Mouse (Mus musculus): ENCODE measurements around the gene Gm10188. TPM values are rescaled to one million over a fixed set of nuclear protein-coding genes. Genes with fewer than 3 reads are reported as not detected.

Gm10188 gene
- polyA plus RNA-seq, 1 experiment: not detected

DNA sequence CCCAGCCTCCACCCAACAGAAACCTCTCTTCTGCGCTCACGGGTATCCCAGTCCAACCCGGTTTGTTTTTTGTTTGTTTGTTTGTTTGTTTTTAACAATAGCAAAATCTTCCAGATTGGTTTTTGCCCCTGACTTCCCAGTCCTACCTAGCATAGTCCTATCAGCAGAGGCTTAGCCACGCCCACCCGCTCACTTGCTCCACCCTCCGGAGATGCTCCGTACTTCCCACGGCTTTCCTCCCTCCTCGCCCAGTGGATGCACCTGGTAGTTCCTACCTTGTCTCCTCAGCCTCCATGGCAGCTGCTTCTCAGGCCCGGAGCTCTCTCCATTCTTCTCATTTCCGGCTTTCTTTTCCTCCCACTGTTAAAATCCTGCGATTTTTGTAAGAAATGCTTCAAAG, 4.0 kb upstream of the Gm10188 start:
- TF ChIP-seq CTCF (IDR thresholded peaks at IDR 0.05; ENCODE audit: insufficient read depth, low read length) (peak; percentile 46; the same call in 1 of the 2 replicates), POLR2A (IDR thresholded peaks at IDR 0.05; ENCODE audit: borderline replicate concordance, extremely low read depth, low read depth, low read length) (no peak)
- DNase-seq: peak; percentile 34
- 27% methylated on average over 12 of the region's 12 CpGs for WGBS
- H3K4me3 ChIP-seq (replicated peaks; ENCODE audit: extremely low read depth, low read depth, low read length): no peak overlapping the region
- H3K4me1 ChIP-seq (ENCODE audit: control insufficient read depth, insufficient read depth, low read length): no peaks in the 10 kb centered on the region

DNA sequence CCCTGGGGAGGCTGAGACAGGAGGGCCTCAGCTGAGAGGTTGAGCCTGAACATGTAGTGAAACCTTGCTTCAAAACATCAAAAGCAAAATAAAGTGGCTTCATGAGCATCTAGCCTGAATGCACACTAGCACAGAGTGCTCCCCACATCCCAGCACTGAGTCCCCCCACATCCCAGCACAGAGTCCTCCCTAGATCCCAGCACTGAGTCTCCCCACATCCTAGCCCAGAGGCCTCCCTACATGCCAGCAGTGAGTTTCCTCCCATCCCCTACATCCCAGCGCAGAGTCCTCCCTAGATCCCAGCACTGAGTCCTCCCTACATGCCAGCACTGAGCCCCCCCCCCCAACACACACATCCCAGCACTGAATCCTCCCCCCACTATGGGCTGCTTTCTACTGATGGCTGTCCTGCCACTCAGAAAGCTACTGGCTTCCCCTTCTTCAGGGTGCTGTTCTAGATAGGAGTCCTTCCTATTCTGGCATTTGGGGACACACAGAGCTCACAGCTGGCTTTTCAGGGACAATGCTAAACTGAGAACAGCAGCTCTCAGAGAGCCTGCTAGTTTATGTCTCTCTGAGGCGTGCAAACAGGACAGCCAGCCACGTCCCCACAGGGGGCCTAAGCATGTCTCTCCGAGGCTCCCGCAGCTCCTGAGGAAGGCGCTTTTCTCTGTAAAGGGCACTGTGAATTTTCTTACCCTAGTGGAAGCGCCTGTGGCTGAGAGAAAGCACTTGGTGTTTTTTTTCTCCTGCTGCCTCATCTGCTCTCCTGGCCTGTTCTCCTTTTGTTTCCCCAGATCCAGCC, 2.1 kb upstream of the Gm10188 start:
- Histone ChIP-seq H3K4me1 (ENCODE audit: control insufficient read depth, insufficient read depth, low read length) (no peaks in the 10 kb centered on the region), H3K4me3 (replicated peaks; ENCODE audit: extremely low read depth, low read depth, low read length) (no peak overlapping the region)
- no peak for DNase-seq
- WGBS: 80% methylated on average over 7 of the region's 7 CpGs
- TF ChIP-seq POLR2A (IDR thresholded peaks at IDR 0.05; ENCODE audit: borderline replicate concordance, extremely low read depth, low read depth, low read length) (no peak), CTCF (IDR thresholded peaks at IDR 0.05; ENCODE audit: insufficient read depth, low read length) (no peak)

DNA sequence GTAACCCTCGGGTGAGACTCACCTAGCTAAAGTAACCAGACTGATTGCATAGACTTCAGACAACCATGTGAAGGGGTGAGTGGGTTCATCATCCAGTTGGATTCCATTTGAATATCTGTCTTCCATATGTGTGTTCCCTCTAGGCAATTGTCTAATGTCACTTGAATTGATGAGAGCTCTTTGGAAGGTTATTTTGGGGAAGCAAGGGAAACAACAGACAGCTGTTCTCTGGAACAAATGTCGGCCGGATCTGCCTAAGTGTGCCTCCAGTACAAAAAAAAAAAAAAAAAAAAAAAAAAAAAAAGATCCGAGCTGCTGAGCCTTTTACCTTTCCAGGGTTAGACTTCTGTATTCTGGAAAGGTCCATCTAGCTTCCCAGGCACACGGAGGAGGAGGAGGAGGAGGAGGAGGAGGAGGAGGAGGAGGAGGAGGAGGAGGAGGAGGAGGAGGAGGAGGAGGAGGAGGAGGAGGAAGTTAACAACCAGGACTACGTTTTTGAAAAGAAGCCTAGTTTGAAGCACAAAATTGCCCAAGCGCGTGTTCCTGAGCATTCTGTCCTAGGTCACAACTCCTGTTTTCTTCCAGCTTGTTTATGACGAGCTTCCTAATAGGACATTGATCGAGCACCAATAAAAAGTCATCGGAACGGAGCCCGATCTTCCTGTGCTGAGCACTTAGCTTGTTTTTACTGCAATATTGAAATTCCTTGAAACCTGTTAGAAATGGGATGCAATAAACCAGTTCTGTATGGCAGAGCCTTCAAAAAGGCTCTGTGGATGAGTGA, 3.1 kb downstream of the Gm10188 start:
- 67% methylated on average over 13 of the region's 13 CpGs for WGBS
- no peak for DNase-seq
- Histone ChIP-seq H3K4me1 (ENCODE audit: control insufficient read depth, insufficient read depth, low read length) (no peaks in the 10 kb centered on the region), H3K4me3 (replicated peaks; ENCODE audit: extremely low read depth, low read depth, low read length) (no peak overlapping the region)
- no peak for TF ChIP-seq POLR2A (IDR thresholded peaks at IDR 0.05; ENCODE audit: borderline replicate concordance, extremely low read depth, low read depth, low read length)
- no peak for TF ChIP-seq CTCF (IDR thresholded peaks at IDR 0.05; ENCODE audit: insufficient read depth, low read length)

DNA sequence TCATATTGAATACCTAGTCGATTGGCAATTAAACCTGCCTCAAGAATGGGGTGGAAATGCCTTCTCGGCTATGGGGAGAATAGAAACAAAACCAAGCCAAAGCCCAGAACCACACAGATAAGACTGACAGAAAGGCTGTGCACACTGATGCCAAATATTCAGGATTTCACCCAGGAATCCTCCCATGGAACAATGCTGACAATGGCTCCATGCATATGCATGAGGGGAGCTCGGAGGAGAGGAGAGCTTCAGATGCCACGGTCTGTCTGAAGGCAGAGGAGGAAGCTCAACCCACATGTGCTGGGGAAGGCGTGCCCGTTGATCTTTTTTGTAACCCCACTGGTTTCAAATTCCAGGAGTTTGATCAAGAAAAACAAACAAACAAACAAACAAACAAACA, 7.4 kb downstream of the Gm10188 start:
- H3K4me3 ChIP-seq (replicated peaks; ENCODE audit: extremely low read depth, low read depth, low read length): no peak overlapping the region
- H3K4me1 ChIP-seq (ENCODE audit: control insufficient read depth, insufficient read depth, low read length): no peaks in the 10 kb centered on the region
- TF ChIP-seq CTCF (IDR thresholded peaks at IDR 0.05; ENCODE audit: insufficient read depth, low read length): no peak
- TF ChIP-seq POLR2A (IDR thresholded peaks at IDR 0.05; ENCODE audit: borderline replicate concordance, extremely low read depth, low read depth, low read length): no peak
- no peak for DNase-seq
- 48% methylated on average over 6 of the region's 6 CpGs for WGBS

DNA sequence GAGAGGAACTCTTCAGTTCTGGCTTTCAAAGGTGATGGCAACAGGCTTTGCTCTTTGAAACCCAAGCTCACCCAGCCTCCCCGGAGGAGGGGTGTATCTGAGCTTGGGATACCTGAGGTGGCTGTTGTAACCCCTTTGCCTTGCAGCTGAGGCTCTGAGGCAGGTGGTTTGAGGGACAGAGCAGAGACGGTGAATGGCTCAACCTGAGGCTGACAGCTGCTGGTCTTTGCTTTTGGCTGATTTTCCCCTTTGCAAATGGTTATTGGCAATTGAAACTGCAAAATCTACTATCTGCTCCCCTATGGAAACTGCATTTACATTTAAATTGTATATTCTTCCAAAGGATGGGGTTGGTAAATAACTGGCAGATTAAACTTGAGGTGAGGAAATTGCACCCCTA, 7.9 kb downstream of the Gm10188 start:
- no peaks in the 10 kb centered on the region for H3K4me1 ChIP-seq (ENCODE audit: control insufficient read depth, insufficient read depth, low read length)
- TF ChIP-seq CTCF (IDR thresholded peaks at IDR 0.05; ENCODE audit: insufficient read depth, low read length) (no peak), POLR2A (IDR thresholded peaks at IDR 0.05; ENCODE audit: borderline replicate concordance, extremely low read depth, low read depth, low read length) (no peak)
- DNase-seq: no peak
- WGBS: 38% methylated on average over 2 of the region's 2 CpGs
- no peak overlapping the region for H3K4me3 ChIP-seq (replicated peaks; ENCODE audit: extremely low read depth, low read depth, low read length)

DNA sequence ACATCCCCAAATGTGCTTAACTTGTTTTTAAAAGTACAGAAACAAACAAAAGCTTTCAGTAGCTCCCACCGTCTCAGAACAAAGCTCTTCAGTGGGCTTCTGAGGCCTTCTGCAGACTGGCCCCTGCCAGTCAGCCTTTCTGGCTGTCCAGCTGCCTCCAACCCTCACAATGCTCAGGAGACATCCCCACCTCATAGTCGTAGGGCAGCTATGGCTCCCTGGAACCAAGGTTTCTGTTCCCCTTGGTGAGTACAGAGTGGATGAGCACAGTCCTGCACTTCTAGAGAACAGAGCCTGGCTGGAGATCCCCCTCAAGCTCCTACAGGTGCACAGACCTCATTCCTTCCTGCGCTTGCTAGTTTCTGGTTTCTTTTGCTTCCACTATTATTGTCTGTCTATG, 13.3 kb downstream of the Gm10188 start:
- Histone ChIP-seq H3K4me1 (ENCODE audit: control insufficient read depth, insufficient read depth, low read length) (0 out of 2 replicates have a peak, but pooled peaks cover 4% of the 10 kb centered on the region), H3K4me3 (replicated peaks; ENCODE audit: extremely low read depth, low read depth, low read length) (no peak overlapping the region)
- no peak for TF ChIP-seq POLR2A (IDR thresholded peaks at IDR 0.05; ENCODE audit: borderline replicate concordance, extremely low read depth, low read depth, low read length)
- TF ChIP-seq CTCF (IDR thresholded peaks at IDR 0.05; ENCODE audit: insufficient read depth, low read length): no peak
- 72% methylated on average over 3 of the region's 3 CpGs for WGBS
- DNase-seq: no peak

DNA sequence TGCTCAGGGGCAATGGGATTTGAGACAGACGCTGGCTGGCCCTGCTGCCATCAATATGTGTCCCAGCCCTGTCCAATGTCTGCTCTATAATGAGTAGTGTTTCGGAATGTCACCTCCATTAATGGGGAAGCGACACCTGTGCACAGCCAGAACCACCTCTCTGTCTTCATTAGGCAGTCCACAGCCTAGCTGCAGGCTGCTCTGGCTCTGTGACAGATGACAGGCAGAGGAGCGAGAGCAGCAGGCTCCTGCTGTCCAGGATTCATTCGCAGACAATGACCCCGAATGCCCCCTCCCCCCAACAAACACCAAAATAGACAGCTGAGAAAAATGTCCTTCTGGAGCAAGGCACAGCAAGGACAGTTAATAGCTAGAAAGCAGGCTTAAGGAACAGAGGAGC, 16.5 kb downstream of the Gm10188 start:
- DNase-seq: no peak
- 0 out of 2 replicates have a peak, but pooled peaks cover 4% of the 10 kb centered on the region for H3K4me1 ChIP-seq (ENCODE audit: control insufficient read depth, insufficient read depth, low read length)
- H3K4me3 ChIP-seq (replicated peaks; ENCODE audit: extremely low read depth, low read depth, low read length): no peak overlapping the region
- TF ChIP-seq POLR2A (IDR thresholded peaks at IDR 0.05; ENCODE audit: borderline replicate concordance, extremely low read depth, low read depth, low read length): no peak
- no peak for TF ChIP-seq CTCF (IDR thresholded peaks at IDR 0.05; ENCODE audit: insufficient read depth, low read length)
- 63% methylated on average over 6 of the region's 6 CpGs for WGBS

DNA sequence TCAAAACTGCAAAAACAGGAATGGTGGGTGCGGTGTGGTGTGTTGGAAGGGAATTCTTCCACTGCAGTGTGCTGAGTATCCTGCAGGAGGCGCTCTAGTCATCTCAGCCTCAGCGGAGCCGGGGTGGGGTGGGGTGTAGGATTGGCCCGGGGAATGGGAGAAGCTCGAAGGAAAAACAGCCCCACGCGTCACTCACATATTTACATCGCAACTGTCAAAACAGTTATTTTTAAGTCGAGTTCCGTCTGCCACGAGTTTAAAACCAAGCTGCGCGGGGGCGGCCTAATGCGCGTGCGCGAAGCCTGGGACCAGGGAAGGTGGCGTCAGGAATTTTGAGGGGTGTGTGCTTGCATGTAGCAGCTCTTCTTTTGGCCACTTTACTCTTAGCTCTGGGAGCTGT, 17.3 kb downstream of the Gm10188 start:
- Histone ChIP-seq H3K4me3 (replicated peaks; ENCODE audit: extremely low read depth, low read depth, low read length) (peak overlapping the region; percentile 17), H3K4me1 (ENCODE audit: control insufficient read depth, insufficient read depth, low read length) (0 out of 2 replicates have a peak, but pooled peaks cover 4% of the 10 kb centered on the region)
- TF ChIP-seq POLR2A (IDR thresholded peaks at IDR 0.05; ENCODE audit: borderline replicate concordance, extremely low read depth, low read depth, low read length) (no peak), CTCF (IDR thresholded peaks at IDR 0.05; ENCODE audit: insufficient read depth, low read length) (peak; percentile 75)
- peak; percentile 70 for DNase-seq
- WGBS: 4% methylated on average over 20 of the region's 20 CpGs

DNA sequence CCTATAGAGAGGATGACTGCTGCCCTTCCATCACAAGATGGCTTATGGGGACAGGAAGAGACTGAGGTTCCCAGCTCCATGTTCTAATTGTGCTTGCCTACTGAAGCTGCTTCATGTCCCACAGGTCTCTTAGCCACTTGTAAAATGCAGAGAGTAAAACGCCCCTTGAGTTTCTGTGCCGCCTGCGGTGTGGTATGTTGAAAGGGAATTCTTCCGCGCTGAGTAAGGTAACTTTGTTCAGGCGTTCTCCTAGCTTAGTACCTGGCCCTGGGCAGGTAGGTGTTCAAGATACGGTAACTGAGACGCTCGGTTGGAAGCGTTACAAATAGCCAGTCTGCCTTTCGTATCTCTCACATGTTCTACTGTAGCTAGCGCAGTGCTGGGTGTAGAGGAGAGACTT, 17.9 kb downstream of the Gm10188 start:
- TF ChIP-seq CTCF (IDR thresholded peaks at IDR 0.05; ENCODE audit: insufficient read depth, low read length) (no peak), POLR2A (IDR thresholded peaks at IDR 0.05; ENCODE audit: borderline replicate concordance, extremely low read depth, low read depth, low read length) (no peak)
- DNase-seq: no peak
- H3K4me1 ChIP-seq (ENCODE audit: control insufficient read depth, insufficient read depth, low read length): 0 out of 2 replicates have a peak, but pooled peaks cover 4% of the 10 kb centered on the region
- no peak overlapping the region for H3K4me3 ChIP-seq (replicated peaks; ENCODE audit: extremely low read depth, low read depth, low read length)
- 37% methylated on average over 12 of the region's 12 CpGs for whole genome bisulfite sequencing
